Mouse (Mus musculus): ENCODE data around the gene Vmn1r104. TPM values are rescaled to one million over a fixed set of nuclear protein-coding genes. Genes with fewer than 3 reads are reported as not detected.
"Not testable (repeated sequence)": the region's sequence is repeated elsewhere in the genome, so short reads cannot be mapped to it uniquely, and the experiment has no call there.

Gene Vmn1r104
- not detected in 2 replicates for total RNA-seq (2012; rRNA removed)

- H3K9me3 ChIP-seq (ENCODE audit: control insufficient read depth, insufficient read depth, low read depth, low read length); in situ Hi-C loops (cut with MboI; ENCODE audit: low sequenced_read_pairs in 2 of 2, unreplicated experiment in 2 of 2); H3K4me1 ChIP-seq (ENCODE audit: control insufficient read depth in 2 of 2, insufficient read depth in 2 of 2, low read length in 2 of 2, poor library complexity in 1 of 2); H3K9ac ChIP-seq (ENCODE audit: insufficient read depth, low read depth, low read length, poor library complexity, severe bottlenecking); H3K36me3 ChIP-seq (ENCODE audit: control insufficient read depth, insufficient read depth, low read length, poor library complexity, severe bottlenecking); H3K4me3 ChIP-seq (ENCODE audit: insufficient read depth in 1 of 2, low read depth in 1 of 2, low read length in 2 of 2, poor library complexity in 1 of 2, severe bottlenecking in 1 of 2); H3K27ac ChIP-seq (ENCODE audit: insufficient read depth, low read depth, low read length, poor library complexity, severe bottlenecking); DNase-seq (ENCODE audit: low read depth, low spot score): not testable (repeated sequence)
Observed at GRCm38 (mm10) chr7:20533537-20533936, at the start of gene Vmn1r104. TSS of gene Vmn1r104 (plus strand) at chr7:20533837.

- H3K27ac ChIP-seq (ENCODE audit: insufficient read depth, low read depth, low read length, poor library complexity, severe bottlenecking); H3K36me3 ChIP-seq (ENCODE audit: control insufficient read depth, insufficient read depth, low read length, poor library complexity, severe bottlenecking); H3K9ac ChIP-seq (ENCODE audit: insufficient read depth, low read depth, low read length, poor library complexity, severe bottlenecking); H3K4me1 ChIP-seq (ENCODE audit: control insufficient read depth in 2 of 2, insufficient read depth in 2 of 2, low read length in 2 of 2, poor library complexity in 1 of 2); in situ Hi-C loops (cut with MboI; ENCODE audit: low sequenced_read_pairs in 2 of 2, unreplicated experiment in 2 of 2); H3K4me3 ChIP-seq (ENCODE audit: insufficient read depth in 1 of 2, low read depth in 1 of 2, low read length in 2 of 2, poor library complexity in 1 of 2, severe bottlenecking in 1 of 2); H3K9me3 ChIP-seq (ENCODE audit: control insufficient read depth, insufficient read depth, low read depth, low read length); DNase-seq (ENCODE audit: low read depth, low spot score): not testable (repeated sequence)
Observed at GRCm38 (mm10) chr7:20510434-20510833, 23.2 kb upstream of the Vmn1r104 start, which contains the start of gene Vmn1r103. TSS of gene Vmn1r103 (minus strand) at chr7:20510534.

DNA sequence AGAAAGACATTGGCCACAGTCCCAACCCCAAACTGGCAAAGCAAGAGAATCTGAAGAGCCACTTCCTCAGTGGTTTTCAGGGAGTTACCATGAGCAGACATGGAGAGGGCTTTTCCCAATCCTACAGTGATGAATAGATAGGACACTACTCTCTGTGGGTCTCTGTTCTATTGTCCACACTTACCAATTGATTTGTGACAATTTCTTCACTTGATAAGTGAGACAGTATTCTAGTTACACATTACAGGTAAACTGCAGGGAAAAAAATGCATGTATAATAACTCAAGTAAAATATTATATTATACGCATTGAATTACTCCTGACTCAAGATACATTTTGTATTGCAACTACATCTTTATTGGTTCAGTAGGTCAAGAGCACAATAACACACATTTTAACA is 12.0 kb downstream of the Vmn1r104 start, which contains the start of gene Gm5726:
Gm5726 (minus strand) TSS at position 101 of the 400 bp plus-strand sequence.
- in situ Hi-C loops (cut with MboI; ENCODE audit: low sequenced_read_pairs in 2 of 2, unreplicated experiment in 2 of 2); DNase-seq (ENCODE audit: low read depth, low spot score); H3K4me1 ChIP-seq (ENCODE audit: control insufficient read depth in 2 of 2, insufficient read depth in 2 of 2, low read length in 2 of 2, poor library complexity in 1 of 2); H3K9ac ChIP-seq (ENCODE audit: insufficient read depth, low read depth, low read length, poor library complexity, severe bottlenecking); H3K27ac ChIP-seq (ENCODE audit: insufficient read depth, low read depth, low read length, poor library complexity, severe bottlenecking); H3K9me3 ChIP-seq (ENCODE audit: control insufficient read depth, insufficient read depth, low read depth, low read length); H3K36me3 ChIP-seq (ENCODE audit: control insufficient read depth, insufficient read depth, low read length, poor library complexity, severe bottlenecking); H3K4me3 ChIP-seq (ENCODE audit: insufficient read depth in 1 of 2, low read depth in 1 of 2, low read length in 2 of 2, poor library complexity in 1 of 2, severe bottlenecking in 1 of 2): not testable (repeated sequence)

GRCm38 (mm10) chr7:20576141-20576540 is 42.5 kb downstream of the Vmn1r104 start, which contains the start of gene Gm4141:
TSS of gene Gm4141 (minus strand) at chr7:20576241.
- DNase-seq (ENCODE audit: low read depth, low spot score); in situ Hi-C loops (cut with MboI; ENCODE audit: low sequenced_read_pairs in 2 of 2, unreplicated experiment in 2 of 2); H3K9me3 ChIP-seq (ENCODE audit: control insufficient read depth, insufficient read depth, low read depth, low read length): not testable (repeated sequence)

More at GRCm38 (mm10) chr7:20576141-20576540, 42.5 kb downstream of the Vmn1r104 start, which contains the start of gene Gm4141:
- not testable (repeated sequence) for H3K27ac ChIP-seq (ENCODE audit: insufficient read depth, low read depth, low read length, poor library complexity, severe bottlenecking); H3K4me1 ChIP-seq (ENCODE audit: control insufficient read depth in 2 of 2, insufficient read depth in 2 of 2, low read length in 2 of 2, poor library complexity in 1 of 2); H3K36me3 ChIP-seq (ENCODE audit: control insufficient read depth, insufficient read depth, low read length, poor library complexity, severe bottlenecking); H3K9ac ChIP-seq (ENCODE audit: insufficient read depth, low read depth, low read length, poor library complexity, severe bottlenecking); H3K4me3 ChIP-seq (ENCODE audit: insufficient read depth in 1 of 2, low read depth in 1 of 2, low read length in 2 of 2, poor library complexity in 1 of 2, severe bottlenecking in 1 of 2)

Other genes with a start within 250 kb of the Vmn1r104 start
- gene Gm4133, start 199.8 kb upstream of the Vmn1r104 start, total RNA-seq (2012; rRNA removed) = not detected in 2 replicates
- gene Gm5728, start 158.4 kb upstream of the Vmn1r104 start, total RNA-seq (2012; rRNA removed) = not detected in 2 replicates
- gene Vmn1r100, start 115.9 kb upstream of the Vmn1r104 start, total RNA-seq (2012; rRNA removed) = not detected in 2 replicates
- not detected in 2 replicates for gene Vmn1r101, start 91.2 kb upstream of the Vmn1r104 start, total RNA-seq (2012; rRNA removed)
- not detected in 2 replicates for gene Gm10670, start 58.9 kb upstream of the Vmn1r104 start, total RNA-seq (2012; rRNA removed)
- gene Vmn1r103, start 23.3 kb upstream of the Vmn1r104 start, total RNA-seq (2012; rRNA removed) = not detected in 2 replicates
- not detected in 2 replicates for gene Gm5726, start 11.9 kb downstream of the Vmn1r104 start, total RNA-seq (2012; rRNA removed)
- gene Gm4141, start 42.4 kb downstream of the Vmn1r104 start, total RNA-seq (2012; rRNA removed) = not detected in 2 replicates
- gene Gm4513, start 65.2 kb downstream of the Vmn1r104 start, total RNA-seq (2012; rRNA removed) = not detected in 2 replicates
- not detected in 2 replicates for gene Vmn1r107, start 135.1 kb downstream of the Vmn1r104 start, total RNA-seq (2012; rRNA removed)
- not detected in 2 replicates for gene Vmn1r111, start 169.4 kb downstream of the Vmn1r104 start, total RNA-seq (2012; rRNA removed)
- not detected in 2 replicates for gene Gm10668, start 196.8 kb downstream of the Vmn1r104 start, total RNA-seq (2012; rRNA removed)
- not detected in 2 replicates for gene Vmn1r112, start 237.3 kb downstream of the Vmn1r104 start, total RNA-seq (2012; rRNA removed)

All from ES-E14 (cell line).